Mouse (Mus musculus) cortical plate, adult 2 months (tissue): ENCODE measurements around the gene Cnnm3.

Experiments
- CTCF ChIP-seq: fragments of 200-500 bp; IDR thresholded peaks from 2 replicates; pipeline ENCODE4 v1.5.1; 2011; ENCODE audit warnings: mild to moderate bottlenecking, control low read depth, low read length; ENCODE audit not compliant: insufficient read depth; ENCODE audit errors: extremely low read depth
- POLR2A ChIP-seq: fragments of 200-500 bp; IDR thresholded peaks from 2 replicates; pipeline ENCODE4 v1.6.1; 2011; ENCODE audit warnings: mild to moderate bottlenecking, low read length, control low read depth; ENCODE audit not compliant: insufficient read depth; ENCODE audit errors: extremely low read depth

DNA sequence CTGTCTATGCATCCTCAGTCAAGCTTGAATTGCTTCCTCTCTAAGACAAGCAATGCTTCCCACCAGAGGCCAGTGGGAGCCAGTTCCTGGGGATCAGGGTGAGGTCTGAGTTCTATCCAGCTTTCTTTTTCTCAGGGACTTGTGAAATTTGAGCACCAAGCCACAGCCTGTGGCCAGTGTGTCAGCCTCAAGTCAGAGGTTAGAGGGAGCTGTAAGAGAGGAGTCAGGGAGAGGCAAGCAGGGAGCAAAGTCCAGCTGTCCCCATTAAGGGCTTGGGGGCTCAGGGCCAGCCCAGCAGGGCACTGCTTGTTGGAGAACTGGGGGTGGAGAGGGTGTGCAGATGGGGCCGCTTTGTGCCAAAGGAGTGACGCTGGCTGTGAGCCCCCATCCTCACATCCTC is 51.5 kb downstream of the Cnnm3 start:
- TF ChIP-seq POLR2A (no peak), CTCF (no peak)
